Mouse (Mus musculus) brain, embryonic 14.5 days (tissue): ENCODE results near the gene Dtnb.

ENCODE experiments used
- CTCF ChIP-seq: fragments of 200-500 bp; IDR thresholded peaks from 2 replicates; pipeline ENCODE4 v1.5.1; 2012; ENCODE audit warnings: inconsistent platforms, mild to moderate bottlenecking, moderate library complexity, borderline replicate concordance; ENCODE audit not compliant: insufficient read depth, insufficient read length; ENCODE audit errors: extremely low read depth
- POLR2A ChIP-seq: fragments of 200-500 bp; IDR thresholded peaks from 2 replicates; pipeline ENCODE4 v1.6.1; 2012; ENCODE audit warnings: mild to moderate bottlenecking, inconsistent platforms, borderline replicate concordance; ENCODE audit not compliant: poor library complexity, insufficient read depth, insufficient read length, severe bottlenecking; ENCODE audit errors: extremely low read depth

DNA sequence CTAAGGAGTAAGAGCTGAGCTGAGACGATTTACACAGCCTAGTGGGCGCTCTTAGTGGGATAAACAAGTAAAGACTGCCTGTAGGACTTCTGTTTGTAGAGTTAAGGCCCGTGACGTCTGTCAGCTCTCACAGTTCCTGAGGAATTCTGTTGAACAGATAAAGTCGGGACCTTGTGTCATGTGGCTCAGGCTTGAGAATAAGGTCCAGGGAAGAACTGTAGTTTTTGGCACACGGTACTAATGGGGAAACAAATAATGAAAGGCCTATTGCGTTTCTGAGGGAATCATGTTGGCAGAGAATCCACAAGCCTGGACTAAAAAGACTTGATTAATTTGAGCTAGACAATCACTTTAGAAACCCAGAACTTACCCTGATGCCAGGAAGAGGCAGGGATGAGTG lies 84.6 kb downstream of the Dtnb start:
- TF ChIP-seq CTCF (no peak), POLR2A (no peak)
